Mouse (Mus musculus): ENCODE measurements around the gene Hist1h1c. TPM values are rescaled to one million over a fixed set of nuclear protein-coding genes. Genes with fewer than 3 reads are reported as not detected.

Hist1h1c gene
- polyA plus RNA-seq, 1 experiment from 2014 or later = 17.2 TPM

Small RNA genes lying within 50 kb of the gene (microRNA-seq; reads per million reads assigned to microRNA genes)
- gene Gm44314 (not detected), gene Gm44484 (not detected)

Other genes with a start within 250 kb of the Hist1h1c start
- gene Btn2a2, start 250.0 kb upstream of the Hist1h1c start, polyA plus RNA-seq (2016; fragmentation: Nextera tagmentation; extraction: Ambion mirVana) = 0.30 and 0.75 TPM in 2 replicates
- 2.5 and 2.8 TPM in 2 replicates for gene Hist1h4h, start 207.8 kb upstream of the Hist1h1c start, polyA plus RNA-seq (2016; fragmentation: Nextera tagmentation; extraction: Ambion mirVana)
- gene Hist1h2af, start 204.9 kb upstream of the Hist1h1c start, polyA plus RNA-seq (2016; fragmentation: Nextera tagmentation; extraction: Ambion mirVana) = 1.7 and 4.9 TPM in 2 replicates
- gene Hist1h3g, start 203.4 kb upstream of the Hist1h1c start, polyA plus RNA-seq (2016; fragmentation: Nextera tagmentation; extraction: Ambion mirVana) = 3.2 and 3.5 TPM in 2 replicates
- gene Hist1h2bh, start 195.4 kb upstream of the Hist1h1c start, polyA plus RNA-seq (2016; fragmentation: Nextera tagmentation; extraction: Ambion mirVana) = 0.22 and 0.73 TPM in 2 replicates
- 0.31 and 0.99 TPM in 2 replicates for gene Hist1h3f, start 194.8 kb upstream of the Hist1h1c start, polyA plus RNA-seq (2016; fragmentation: Nextera tagmentation; extraction: Ambion mirVana)
- 0.51 TPM in 1 of 2 replicates, not detected in the other for gene Hist1h4f, start 187.2 kb upstream of the Hist1h1c start, polyA plus RNA-seq (2016; fragmentation: Nextera tagmentation; extraction: Ambion mirVana)
- gene Hist1h1d, start 185.5 kb upstream of the Hist1h1c start, polyA plus RNA-seq (2016; fragmentation: Nextera tagmentation; extraction: Ambion mirVana) = 0.17 and 0.36 TPM in 2 replicates
- 3.0 and 3.5 TPM in 2 replicates for gene Hist1h3e, start 176.4 kb upstream of the Hist1h1c start, polyA plus RNA-seq (2016; fragmentation: Nextera tagmentation; extraction: Ambion mirVana)
- 39.9 and 49.4 TPM in 2 replicates for gene Hist1h2ae, start 167.6 kb upstream of the Hist1h1c start, polyA plus RNA-seq (2016; fragmentation: Nextera tagmentation; extraction: Ambion mirVana)
- 2.8 and 4.8 TPM in 2 replicates for gene Hist1h2bg, start 167.4 kb upstream of the Hist1h1c start, polyA plus RNA-seq (2016; fragmentation: Nextera tagmentation; extraction: Ambion mirVana)
- 1.1 and 1.8 TPM in 2 replicates for gene Hist1h2bf, start 164.6 kb upstream of the Hist1h1c start, polyA plus RNA-seq (2016; fragmentation: Nextera tagmentation; extraction: Ambion mirVana)
- gene Hist1h2ad, start 164.4 kb upstream of the Hist1h1c start, polyA plus RNA-seq (2016; fragmentation: Nextera tagmentation; extraction: Ambion mirVana) = 0.54 and 1.1 TPM in 2 replicates
- gene Hist1h3d, start 163.0 kb upstream of the Hist1h1c start, polyA plus RNA-seq (2016; fragmentation: Nextera tagmentation; extraction: Ambion mirVana) = 1.4 and 5.3 TPM in 2 replicates
- 41.9 and 60.3 TPM in 2 replicates for gene Hist1h4d, start 157.2 kb upstream of the Hist1h1c start, polyA plus RNA-seq (2016; fragmentation: Nextera tagmentation; extraction: Ambion mirVana)
- 1.2 and 1.9 TPM in 2 replicates for gene Hist1h2be, start 117.7 kb upstream of the Hist1h1c start, polyA plus RNA-seq (2016; fragmentation: Nextera tagmentation; extraction: Ambion mirVana)
- 9.5 and 11.1 TPM in 2 replicates for gene Hist1h1e, start 116.2 kb upstream of the Hist1h1c start, polyA plus RNA-seq (2016; fragmentation: Nextera tagmentation; extraction: Ambion mirVana)
- 0.63 and 0.84 TPM in 2 replicates for gene Hist1h2ac, start 54.9 kb upstream of the Hist1h1c start, polyA plus RNA-seq (2016; fragmentation: Nextera tagmentation; extraction: Ambion mirVana)
- 24.3 and 29.4 TPM in 2 replicates for gene Hist1h2bc, start 54.6 kb upstream of the Hist1h1c start, polyA plus RNA-seq (2016; fragmentation: Nextera tagmentation; extraction: Ambion mirVana)
- 0.24 TPM in 1 of 2 replicates, not detected in the other for gene Hist1h1t, start 43.0 kb upstream of the Hist1h1c start, polyA plus RNA-seq (2016; fragmentation: Nextera tagmentation; extraction: Ambion mirVana)
- gene Hist1h4c, start 40.4 kb upstream of the Hist1h1c start, polyA plus RNA-seq (2016; fragmentation: Nextera tagmentation; extraction: Ambion mirVana) = 3.2 and 3.3 TPM in 2 replicates
- gene Hfe, start 28.0 kb upstream of the Hist1h1c start, polyA plus RNA-seq (2016; fragmentation: Nextera tagmentation; extraction: Ambion mirVana) = 5.2 and 8.3 TPM in 2 replicates
- gene Hist1h3c, start 6.8 kb downstream of the Hist1h1c start, polyA plus RNA-seq (2016; fragmentation: Nextera tagmentation; extraction: Ambion mirVana) = 4.2 and 4.4 TPM in 2 replicates
- 1.4 and 2.9 TPM in 2 replicates for gene Hist1h2bb, start 7.9 kb downstream of the Hist1h1c start, polyA plus RNA-seq (2016; fragmentation: Nextera tagmentation; extraction: Ambion mirVana)
- 16.1 and 23.3 TPM in 2 replicates for gene Hist1h2ab, start 12.3 kb downstream of the Hist1h1c start, polyA plus RNA-seq (2016; fragmentation: Nextera tagmentation; extraction: Ambion mirVana)
- gene Hist1h3b, start 13.5 kb downstream of the Hist1h1c start, polyA plus RNA-seq (2016; fragmentation: Nextera tagmentation; extraction: Ambion mirVana) = 2.6 and 3.2 TPM in 2 replicates
- gene Hist1h4b, start 18.2 kb downstream of the Hist1h1c start, polyA plus RNA-seq (2016; fragmentation: Nextera tagmentation; extraction: Ambion mirVana) = 3.4 and 4.4 TPM in 2 replicates
- 0.28 TPM in 1 of 2 replicates, not detected in the other for gene Hist1h4a, start 22.4 kb downstream of the Hist1h1c start, polyA plus RNA-seq (2016; fragmentation: Nextera tagmentation; extraction: Ambion mirVana)
- 2.0 and 3.2 TPM in 2 replicates for gene Hist1h3a, start 23.6 kb downstream of the Hist1h1c start, polyA plus RNA-seq (2016; fragmentation: Nextera tagmentation; extraction: Ambion mirVana)
- gene Hist1h1a, start 24.9 kb downstream of the Hist1h1c start, polyA plus RNA-seq (2016; fragmentation: Nextera tagmentation; extraction: Ambion mirVana) = 1.2 and 1.4 TPM in 2 replicates
- 0.14 TPM in 1 of 2 replicates, not detected in the other for gene Trim38, start 31.1 kb downstream of the Hist1h1c start, polyA plus RNA-seq (2016; fragmentation: Nextera tagmentation; extraction: Ambion mirVana)
- gene Slc17a2, start 68.2 kb downstream of the Hist1h1c start, polyA plus RNA-seq (2016; fragmentation: Nextera tagmentation; extraction: Ambion mirVana) = 0.09 TPM in 1 of 2 replicates, not detected in the other
- gene Slc17a3, start 100.6 kb downstream of the Hist1h1c start, polyA plus RNA-seq (2016; fragmentation: Nextera tagmentation; extraction: Ambion mirVana) = not detected in 2 replicates
- gene Slc17a1, start 128.9 kb downstream of the Hist1h1c start, polyA plus RNA-seq (2016; fragmentation: Nextera tagmentation; extraction: Ambion mirVana) = not detected in 2 replicates
- gene Slc17a4, start 176.2 kb downstream of the Hist1h1c start, polyA plus RNA-seq (2016; fragmentation: Nextera tagmentation; extraction: Ambion mirVana) = 0.10 TPM in 1 of 2 replicates, not detected in the other
- not detected in 2 replicates for gene Hist1h2ba, start 195.3 kb downstream of the Hist1h1c start, polyA plus RNA-seq (2016; fragmentation: Nextera tagmentation; extraction: Ambion mirVana)
- not detected in 2 replicates for gene Hist1h2aa, start 195.7 kb downstream of the Hist1h1c start, polyA plus RNA-seq (2016; fragmentation: Nextera tagmentation; extraction: Ambion mirVana)

Data from heart, embryonic 10.5 days (tissue).